Mouse (Mus musculus): ENCODE data around the gene Mbd6.

- TF ChIP-seq CTCF (IDR thresholded peaks at IDR 0.05; ENCODE audit: borderline replicate concordance, control insufficient read depth, extremely low read depth, insufficient read depth, low read length, poor library complexity) (no peak), POLR2A (IDR thresholded peaks at IDR 0.05; ENCODE audit: control insufficient read depth, extremely low read depth, insufficient read depth, low read length, poor library complexity) (no peak)
Measured at GRCm38 (mm10) chr10:127269036-127269435, 19.8 kb downstream of the Mbd6 start.
